Mouse (Mus musculus): ENCODE data around the gene Scnn1b.

The Scnn1b gene

DNA sequence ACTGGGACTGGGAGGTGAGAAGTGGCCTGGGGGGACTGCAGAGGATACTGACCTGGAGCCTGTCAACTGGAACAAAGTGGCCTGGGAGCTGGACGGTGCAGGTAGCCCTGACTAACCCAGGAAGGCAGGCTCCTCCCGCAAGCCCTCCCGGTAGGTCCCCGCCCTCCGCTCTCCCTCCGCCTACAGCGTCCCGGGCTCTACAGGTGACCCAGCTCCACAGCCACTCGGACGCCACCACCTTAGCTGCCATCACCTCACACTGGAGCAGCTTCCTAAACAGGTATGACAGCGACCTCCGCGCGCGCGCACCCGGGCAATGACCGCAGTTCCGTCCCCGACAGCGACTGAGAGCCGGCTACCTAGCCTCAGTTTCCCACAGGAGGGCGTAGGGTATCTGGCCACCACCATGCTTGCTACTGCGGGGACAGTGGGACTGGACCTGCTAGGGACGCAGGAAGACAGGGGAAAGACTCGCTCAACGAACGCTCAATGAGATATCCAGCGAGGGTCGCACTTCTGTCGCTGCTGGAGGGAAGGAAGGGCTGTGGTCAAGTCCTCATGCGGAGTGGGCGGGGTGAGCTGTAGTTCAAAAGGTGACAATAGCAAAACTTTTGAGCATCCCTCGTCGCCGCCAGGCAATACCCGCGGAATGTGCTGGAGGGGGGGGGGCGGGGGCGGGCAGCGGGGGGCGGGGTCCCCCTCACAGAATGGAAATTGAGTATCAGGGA is at the start of gene Scnn1b:
TSS of gene Scnn1b (plus strand) at position 181 of the 728 bp plus-strand sequence.
- no peak for DNase-seq (ENCODE audit: low read depth, low spot score)

DNA sequence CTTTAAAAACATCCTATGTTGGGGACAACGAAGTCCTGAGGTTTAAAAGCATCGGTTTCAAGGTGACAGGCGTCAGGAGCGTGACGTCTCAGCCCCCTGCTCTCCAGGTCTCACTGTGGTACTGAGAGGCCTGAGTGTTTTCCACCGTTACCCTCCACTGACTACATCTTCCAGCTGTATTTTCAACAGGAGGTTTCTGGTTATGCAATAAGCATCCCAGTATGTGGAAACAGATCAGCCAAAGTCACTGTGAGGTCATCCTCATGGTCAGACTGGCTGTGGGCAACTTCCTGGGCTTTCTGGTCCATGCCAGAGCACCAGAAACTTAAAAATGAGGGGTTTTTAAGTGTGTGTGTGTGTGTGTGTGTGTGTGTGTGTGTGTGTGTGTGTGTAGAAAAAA is 43.2 kb upstream of the Scnn1b start:
- DNase-seq (ENCODE audit: low read depth, low spot score): no peak

DNA sequence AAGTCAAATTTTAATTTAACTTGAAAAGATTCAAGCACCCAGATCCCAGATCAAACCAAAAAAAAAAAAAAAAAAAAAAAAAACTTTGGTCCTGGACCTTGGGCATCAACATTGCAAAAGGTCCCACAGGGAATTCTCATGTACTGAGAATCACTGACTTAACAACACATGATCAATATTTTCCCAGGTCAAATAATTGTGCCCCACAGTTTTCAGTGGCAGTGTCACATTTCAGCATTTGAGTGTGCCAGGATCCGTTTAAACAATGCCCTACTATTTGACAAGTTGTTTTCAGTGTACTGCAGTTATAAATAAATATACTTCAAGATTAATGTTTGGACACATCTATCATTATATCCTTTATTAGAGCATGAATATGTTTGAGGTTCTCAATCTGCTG is 36.4 kb upstream of the Scnn1b start:
- no peak for DNase-seq (ENCODE audit: low read depth, low spot score)

DNA sequence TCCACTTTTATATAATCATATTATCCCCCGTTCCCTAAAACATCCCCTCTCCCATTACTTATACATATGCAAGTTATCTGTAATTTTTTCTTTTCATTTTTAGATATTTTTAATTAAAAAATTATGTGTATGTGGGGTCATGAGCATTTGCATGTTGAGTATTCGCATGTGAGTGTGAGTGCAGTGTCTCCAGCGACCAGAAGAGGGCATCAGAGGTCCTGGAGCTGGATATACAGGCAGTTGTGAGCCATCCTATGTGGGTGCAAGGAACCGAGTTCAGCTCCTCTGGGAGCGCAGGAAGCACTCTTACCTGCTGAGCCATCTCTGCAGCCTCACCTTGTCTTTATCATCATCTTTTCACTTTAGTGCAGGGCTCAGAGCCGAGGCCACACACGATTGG is 29.4 kb upstream of the Scnn1b start:
- DNase-seq (ENCODE audit: low read depth, low spot score): no peak

DNA sequence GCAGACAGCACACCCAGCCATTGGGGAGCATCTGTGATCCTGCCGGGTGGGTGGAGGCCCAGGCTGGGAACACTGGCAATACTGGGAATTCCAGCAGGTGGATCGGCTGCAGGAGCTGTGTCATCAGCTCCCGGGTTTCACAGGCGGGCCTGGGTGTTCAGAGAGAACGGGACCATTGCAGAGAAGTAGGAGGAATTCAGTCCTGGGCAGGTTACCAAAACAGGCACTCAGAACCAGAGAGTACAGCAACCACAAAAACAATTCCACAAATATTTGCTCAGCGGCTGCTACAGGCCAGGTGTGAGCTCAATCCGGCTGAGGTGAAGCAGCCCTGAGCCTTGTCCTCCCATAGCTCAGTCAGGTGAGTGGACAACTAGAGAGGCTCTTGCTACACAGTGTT is 28.0 kb upstream of the Scnn1b start:
- DNase-seq (ENCODE audit: low read depth, low spot score): peak; percentile 43

DNA sequence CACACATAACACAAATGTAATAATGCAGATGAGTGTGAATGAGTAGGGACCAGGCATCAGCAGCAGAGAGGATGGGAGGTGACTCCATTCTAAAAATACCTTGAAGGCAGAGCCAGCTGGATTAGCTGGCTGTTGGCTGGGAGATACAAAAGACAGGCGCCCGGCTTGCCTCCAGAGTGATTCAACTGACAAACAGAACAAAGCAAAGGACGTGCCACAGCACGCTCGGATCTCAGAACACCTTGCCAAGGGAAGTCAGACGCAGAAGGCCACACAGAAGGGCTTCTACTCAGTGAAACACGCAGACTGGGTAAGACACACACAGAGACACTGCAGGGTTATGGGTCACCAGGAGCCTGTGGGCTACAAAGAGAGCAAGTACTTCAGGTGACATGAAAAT is 24.0 kb upstream of the Scnn1b start:
- DNase-seq (ENCODE audit: low read depth, low spot score): peak; percentile 78

DNA sequence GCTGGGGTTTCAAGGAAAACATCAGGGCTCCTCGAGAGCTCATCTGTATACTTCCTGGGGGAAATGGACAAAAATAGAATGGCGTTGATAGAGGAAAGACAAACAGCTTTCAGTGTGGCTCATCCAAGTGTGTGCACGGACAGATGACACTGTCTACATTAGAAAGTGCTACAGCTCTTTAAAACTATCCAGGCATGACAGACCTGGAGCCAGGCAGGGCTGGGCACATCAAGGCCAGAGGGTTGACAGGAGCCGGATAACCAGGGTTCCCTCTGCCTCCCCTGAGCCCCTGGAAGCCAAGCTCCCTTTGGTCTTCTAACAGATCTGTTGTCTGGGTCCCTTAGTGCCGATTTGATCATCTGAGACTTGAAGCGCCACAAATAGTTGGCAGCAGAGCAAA is 22.6 kb upstream of the Scnn1b start:
- no peak for DNase-seq (ENCODE audit: low read depth, low spot score)

DNA sequence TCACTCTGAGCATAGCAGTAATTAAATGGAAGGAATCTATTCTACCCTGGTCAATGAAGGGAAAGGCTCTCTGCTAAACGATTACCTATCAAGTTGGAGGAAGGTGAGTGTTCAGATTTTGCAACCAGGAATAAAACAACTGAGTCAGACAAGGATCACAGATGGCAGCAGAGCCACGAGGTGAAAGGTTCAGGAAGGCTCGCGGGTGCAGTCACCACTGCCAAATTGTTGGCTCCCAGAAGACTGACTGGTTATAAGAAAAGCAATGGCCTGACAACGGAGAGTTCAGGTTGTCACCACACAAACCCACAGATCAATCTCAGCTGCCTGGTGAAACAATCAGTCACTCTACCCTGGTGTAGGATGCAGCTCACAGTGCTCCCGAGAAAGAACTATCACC is 18.9 kb upstream of the Scnn1b start:
- DNase-seq (ENCODE audit: low read depth, low spot score): no peak

DNA sequence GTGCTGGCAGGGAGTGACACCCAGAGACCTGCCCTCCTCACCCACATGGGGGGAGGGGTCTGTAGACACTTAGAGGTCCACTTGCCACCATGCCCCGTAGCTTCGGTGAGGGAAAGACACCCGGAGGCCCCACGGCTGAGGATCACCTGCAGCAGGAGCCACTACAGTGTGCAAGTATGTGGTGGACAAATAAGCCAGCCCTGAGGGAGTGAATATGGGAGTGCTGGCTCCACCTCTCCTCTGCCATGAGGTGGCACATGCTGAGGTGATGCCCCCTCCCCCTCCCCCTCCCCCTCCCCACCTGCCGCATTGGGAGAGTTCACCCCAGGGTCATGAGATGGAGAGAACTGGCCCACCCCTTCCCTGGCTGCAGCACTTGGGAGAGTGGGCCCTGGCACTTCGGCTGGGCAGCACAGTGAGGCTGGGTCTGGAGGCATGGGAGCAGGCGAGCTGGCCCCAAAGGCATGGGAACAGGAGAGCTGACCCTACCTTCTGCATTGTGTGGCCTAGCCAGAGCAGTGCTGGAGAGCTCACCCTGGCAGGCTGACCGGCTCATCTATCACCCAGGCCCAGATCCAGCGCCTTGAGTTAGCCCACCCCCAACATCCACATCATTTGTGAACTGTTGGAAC is 16.2 kb upstream of the Scnn1b start:
- DNase-seq (ENCODE audit: low read depth, low spot score): no peak

DNA sequence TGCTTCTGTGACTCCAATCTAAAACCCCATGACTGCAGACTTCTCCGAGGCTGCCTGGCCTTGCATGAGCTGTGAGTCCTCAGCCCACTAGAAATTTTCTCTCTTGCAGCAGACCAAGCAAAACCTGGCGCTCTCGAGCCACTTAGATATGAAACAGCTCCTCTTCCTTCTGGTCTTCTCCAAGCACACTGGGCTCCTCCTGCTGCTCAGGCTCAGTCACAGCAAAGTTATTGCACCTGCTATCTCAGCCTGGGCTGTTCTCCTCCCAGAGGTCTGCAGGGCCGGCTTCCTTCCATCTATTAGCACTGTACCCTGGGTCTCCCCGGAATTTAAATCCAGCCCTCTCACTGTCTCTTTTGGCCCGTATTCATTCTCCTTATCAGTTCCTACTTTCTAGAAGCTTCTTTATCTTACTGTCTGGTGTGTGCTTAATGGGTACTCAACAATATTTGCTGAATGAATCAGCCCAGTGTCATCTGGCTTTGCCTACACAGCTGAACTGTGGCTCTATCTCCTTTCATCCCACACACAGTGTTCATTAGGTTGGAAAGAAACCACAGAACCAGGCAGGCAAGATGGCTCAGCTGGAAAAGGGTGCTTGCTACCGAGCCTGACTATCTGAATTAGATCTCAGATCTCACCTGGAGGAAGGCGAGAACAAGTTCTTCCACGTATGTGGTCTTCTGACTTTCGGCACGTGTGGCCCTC is 7.5 kb upstream of the Scnn1b start:
- DNase-seq (ENCODE audit: low read depth, low spot score): peak; percentile 31

DNA sequence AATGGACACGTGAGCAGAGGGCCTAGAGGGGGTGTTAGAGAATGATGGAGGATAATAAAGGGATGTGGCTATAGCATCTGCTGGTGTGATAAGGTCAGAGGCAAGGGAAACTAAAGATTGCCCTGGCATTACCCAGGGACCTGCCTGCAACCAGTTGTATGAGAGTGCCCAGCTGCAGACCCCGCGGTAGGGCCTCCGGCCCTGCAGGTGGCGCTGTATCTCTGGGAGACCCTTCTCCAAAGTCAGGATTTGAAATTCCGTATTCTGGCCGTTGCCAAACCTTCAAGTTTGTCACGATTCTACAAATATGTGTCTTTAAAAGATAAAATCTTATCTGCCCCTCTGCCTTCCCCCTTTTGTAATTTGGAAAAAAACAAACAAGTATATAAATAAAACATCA is 5.9 kb upstream of the Scnn1b start:
- DNase-seq (ENCODE audit: low read depth, low spot score): no peak

DNA sequence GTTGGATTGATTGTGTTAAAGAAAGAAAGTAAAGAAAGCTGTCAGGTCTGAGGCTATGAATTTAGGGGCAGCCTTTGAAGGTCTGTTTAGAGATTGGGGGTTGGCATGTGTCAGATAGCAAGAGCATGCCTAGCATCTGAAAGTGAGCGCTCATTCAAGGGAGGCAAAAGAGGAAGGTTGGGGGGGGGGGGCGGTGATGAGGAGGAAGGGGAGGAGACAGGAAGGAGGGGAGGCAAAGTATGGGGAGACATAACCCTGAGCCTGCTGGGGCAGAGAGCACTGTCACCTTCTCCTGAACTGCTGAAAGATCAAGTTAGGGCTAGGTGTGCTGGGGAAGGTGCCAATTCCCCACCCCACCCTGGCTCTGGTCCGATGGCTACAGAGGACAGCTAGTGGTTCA is 6.8 kb downstream of the Scnn1b start:
- DNase-seq (ENCODE audit: low read depth, low spot score): no peak

DNA sequence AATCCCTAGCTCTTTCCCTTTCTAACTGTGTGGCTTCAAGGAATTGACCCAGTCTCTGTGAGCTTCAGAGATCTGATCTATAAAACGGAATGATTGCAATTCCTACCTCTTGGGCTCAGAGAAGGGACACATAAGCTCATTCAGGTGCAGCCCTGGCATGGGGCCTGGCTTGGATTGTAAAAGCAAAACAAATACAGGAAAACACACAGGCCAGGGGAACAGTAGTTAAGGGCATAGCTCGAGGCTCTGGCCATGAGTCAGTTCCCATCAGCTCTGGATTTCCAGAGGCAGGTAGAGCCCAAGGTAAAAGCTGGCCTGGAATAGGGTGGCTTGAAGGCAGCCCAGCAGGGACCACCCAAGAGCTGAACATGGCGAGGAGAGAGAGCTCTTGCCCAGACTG is 9.2 kb downstream of the Scnn1b start:
- no peak for DNase-seq (ENCODE audit: low read depth, low spot score)

DNA sequence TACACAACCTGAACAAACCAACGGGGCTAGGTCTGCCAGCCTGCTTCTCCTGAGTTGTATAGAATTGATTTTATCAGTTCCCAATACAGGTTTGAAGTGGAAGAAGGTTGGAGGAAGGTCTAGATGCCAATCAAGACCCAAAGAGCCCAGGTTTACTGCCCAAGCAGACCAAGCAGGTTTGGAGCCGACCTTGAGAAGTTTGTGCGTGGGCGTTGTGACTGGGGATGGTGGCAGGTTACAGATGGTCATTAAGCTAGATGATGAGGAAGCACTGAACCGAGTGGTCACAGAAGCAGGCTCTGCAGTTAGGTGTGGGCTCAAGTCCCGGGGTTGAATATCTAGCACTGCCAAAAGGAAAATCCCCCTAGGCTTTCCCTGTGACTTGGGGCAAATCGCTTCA is 9.9 kb downstream of the Scnn1b start:
- no peak for DNase-seq (ENCODE audit: low read depth, low spot score)

DNA sequence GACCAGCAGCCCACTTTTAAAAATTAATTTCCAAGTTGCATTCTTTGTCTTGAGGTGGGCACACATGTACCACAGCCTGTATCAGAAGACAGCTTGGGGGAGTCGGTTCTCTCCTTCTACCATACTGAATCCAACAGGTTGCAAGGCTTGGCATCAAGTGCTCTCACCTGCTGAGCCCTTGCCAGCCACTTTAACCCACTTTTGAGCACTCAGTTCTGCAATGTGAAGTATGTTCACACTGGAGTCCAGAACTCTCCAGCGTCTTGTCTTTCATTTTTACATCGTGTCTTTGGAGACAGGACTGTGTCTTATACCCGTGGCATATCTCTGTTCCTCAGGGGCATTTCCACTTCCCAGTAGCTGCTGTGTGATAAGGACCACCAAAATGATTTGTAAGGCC is 15.4 kb downstream of the Scnn1b start:
- no peak for DNase-seq (ENCODE audit: low read depth, low spot score)

DNA sequence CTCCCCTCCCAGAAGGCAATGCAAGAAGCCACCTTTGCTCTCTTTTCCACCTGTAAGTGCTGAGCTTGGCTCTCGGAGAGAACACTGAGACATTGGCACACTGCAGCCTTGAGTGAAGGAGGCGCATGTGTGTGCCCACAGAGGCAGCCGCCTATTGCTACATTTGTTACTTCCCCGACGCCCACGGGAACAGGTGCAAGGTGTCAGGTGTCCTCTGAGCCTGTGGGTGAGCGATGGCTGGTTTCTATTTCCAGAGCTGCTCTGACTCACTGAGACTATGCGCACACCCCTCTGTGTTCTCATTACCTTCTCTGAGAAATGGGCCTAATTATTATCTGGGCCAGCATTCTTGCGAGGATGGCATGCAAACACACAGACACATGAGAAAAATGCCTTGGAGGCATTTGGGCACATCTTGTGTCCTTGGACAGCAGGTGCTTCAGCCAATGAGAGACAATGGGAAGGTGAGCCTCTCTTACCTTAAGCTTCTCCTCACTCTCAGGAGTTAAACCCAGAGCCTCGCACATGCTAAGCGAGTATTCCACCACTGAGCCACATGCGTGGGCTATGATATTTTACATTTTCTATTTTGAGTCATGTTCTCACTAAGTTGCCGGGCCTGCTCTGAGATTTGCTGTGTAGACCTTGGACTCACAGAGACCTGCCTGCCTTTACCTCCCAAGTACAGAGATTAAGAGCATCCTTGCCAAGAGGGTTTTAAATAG is 26.0 kb downstream of the Scnn1b start:
- peak; percentile 89 for DNase-seq (ENCODE audit: low read depth, low spot score)

DNA sequence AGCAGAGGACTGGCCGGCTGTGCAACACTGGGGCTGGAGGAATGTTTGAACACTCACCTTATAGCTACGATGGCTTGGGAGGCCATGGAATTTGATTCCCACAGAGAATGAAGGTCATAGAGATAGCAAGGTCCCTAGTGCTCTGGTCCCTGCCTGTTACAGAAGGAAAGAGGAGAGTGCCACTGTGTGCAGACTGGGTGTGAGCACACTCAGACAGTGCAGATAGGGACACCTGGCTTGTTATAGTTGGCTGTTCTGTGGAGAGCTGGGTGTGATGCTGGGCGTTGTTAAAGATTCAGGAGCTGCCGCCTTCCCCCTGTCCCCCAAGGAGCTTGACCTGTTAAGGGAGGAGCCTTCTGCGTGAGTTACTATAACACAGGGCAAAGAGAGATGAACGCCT is 31.9 kb downstream of the Scnn1b start:
- DNase-seq (ENCODE audit: low read depth, low spot score): no peak

DNA sequence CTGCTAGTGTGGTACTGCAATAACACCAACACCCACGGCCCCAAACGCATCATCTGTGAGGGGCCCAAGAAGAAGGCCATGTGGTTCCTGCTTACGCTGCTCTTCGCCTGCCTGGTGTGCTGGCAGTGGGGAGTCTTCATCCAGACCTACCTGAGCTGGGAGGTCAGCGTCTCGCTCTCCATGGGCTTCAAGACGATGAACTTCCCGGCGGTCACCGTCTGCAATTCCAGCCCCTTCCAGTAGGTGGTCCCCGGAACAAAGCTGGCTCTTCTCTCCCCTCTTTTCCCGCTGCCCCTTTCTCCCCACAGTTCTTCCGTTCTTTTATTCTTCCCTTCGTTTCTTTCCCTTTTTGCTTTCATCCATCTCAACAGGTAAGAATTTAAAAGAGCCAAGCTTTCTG is 34.5 kb downstream of the Scnn1b start:
- peak; percentile 54 for DNase-seq (ENCODE audit: low read depth, low spot score)

DNA sequence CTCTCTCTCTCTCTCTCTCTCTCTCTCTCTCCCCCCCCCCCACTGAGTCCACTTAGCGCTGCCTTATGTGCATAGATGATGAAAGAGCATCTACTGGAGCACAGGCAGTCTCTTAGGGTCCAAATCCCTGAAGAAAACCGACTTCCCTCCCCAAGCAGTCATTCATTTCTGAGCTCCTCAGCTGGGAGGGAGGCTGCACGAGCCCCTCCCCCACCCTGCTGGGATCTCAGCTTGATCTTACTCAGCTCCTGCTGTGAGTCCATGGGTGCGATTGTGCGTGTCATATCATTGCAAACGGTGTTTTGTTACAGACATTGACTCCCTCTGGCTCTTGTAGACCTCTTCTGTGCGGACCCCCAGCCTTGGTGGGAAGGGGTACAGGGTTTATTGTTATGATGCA is 35.1 kb downstream of the Scnn1b start:
- DNase-seq (ENCODE audit: low read depth, low spot score): no peak

DNA sequence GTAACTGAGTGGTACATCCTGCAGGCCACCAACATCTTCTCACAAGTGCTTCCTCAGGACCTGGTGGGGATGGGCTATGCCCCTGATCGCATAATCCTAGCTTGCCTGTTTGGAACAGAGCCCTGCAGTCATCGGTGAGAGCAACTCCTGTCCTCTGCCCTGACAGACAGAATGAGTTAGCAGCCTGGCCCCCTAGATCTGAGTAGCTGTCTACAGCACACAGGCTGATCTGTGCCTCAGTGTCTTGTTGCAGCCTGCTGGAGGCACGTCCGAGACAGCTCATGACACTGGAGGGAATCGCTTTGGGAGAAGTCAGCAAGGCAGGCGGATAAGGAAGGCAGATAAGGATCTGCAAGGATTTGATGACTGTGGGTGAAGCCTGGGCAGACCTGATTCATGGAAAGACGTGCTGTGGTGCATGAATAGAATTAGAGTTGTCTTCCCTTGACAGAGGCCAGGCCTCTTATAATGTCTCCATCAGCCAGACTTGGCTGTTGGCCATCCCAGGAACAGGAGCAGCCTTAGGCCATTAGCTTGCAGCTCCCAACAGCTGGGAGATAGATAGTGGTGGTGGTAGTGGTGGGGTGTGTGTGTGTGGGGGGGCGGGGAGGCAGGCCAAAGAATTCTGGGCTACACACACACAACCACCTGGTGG is 38.0 kb downstream of the Scnn1b start:
- no peak for DNase-seq (ENCODE audit: low read depth, low spot score)

DNA sequence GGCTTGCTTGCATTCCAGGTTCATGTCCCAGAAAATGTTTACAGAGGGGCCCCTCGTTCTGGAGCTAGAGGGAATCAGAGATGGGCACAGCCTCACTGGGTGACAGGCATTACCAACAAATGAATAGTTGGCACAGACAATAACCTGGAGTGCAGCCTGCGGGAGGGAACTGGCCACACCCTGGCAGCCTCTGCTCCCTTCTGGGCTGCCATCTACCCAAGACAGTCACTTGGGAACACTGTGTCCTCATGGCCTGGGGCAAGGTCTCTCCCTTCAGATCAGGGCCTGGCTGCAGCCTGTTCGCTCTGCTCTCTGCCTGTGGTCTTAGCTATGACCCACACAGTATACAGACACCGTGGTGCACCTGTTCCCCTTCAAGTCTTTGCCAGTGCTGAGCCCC is 42.0 kb downstream of the Scnn1b start:
- no peak for DNase-seq (ENCODE audit: low read depth, low spot score)

DNA sequence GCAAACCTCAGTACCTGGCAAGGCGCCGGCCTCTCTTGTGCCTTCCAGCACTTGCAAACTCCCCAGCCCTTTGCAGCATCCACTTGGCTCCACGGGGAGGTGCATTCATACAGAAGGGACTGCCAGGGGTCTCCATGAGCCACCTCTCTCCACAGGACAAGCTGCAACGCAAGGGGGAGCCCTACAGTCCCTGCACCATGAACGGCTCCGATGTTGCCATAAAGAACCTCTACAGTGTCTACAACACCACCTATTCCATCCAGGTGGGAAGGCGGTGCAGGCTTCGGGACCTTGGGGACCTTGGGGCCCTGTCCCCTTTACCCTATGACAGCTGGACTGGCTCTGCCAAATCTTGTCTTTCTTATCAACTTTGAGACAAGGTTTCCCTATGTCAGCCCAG is 47.4 kb downstream of the Scnn1b start:
- no peak for DNase-seq (ENCODE audit: low read depth, low spot score)

All from brain, adult 2 months (tissue).